Mouse (Mus musculus): ENCODE measurements at regions not wholly inside any gene's neighbourhood (a gene's known extent, or its start where the extent isn't known, plus 50 kb on each side); places are given as distances from the start of the nearest gene placed in this dataset.
A peak's percentile ranks its signal among the peaks of the same experiment; 100 is the strongest.

GRCm38 (mm10) chr6:14146394-14146793, 275.1 kb upstream of the 2610001J05Rik start:
- Histone ChIP-seq H3K4me3 (ENCODE audit: extremely low read depth, insufficient read depth, insufficient read length) (no peak overlapping the region), H3K36me3 (ENCODE audit: control insufficient read depth, insufficient read depth, low read length) (no peaks in the 10 kb centered on the region), H3K27me3 (ENCODE audit: control insufficient read depth, insufficient read depth, low read length) (no peaks in the 10 kb centered on the region), H3K4me1 (ENCODE audit: control insufficient read depth, insufficient read depth, insufficient read length) (no peaks in the 10 kb centered on the region), H3K27ac (ENCODE audit: insufficient read depth, low read length) (no peak overlapping the region)
- TF ChIP-seq POLR2A (IDR thresholded peaks at IDR 0.05; ENCODE audit: low read depth, low read length) (no peak), CTCF (IDR thresholded peaks at IDR 0.05; ENCODE audit: extremely low read depth, insufficient read depth, insufficient read length, insufficient replicate concordance) (no peak)
- no peak for DNase-seq (ENCODE audit: low read depth in 1 of 2, low spot score in 2 of 2)
- WGBS, result 88% methylated on average over 4 of the region's 4 CpGs

GRCm38 (mm10) chr6:14142107-14142751, 270.9 kb upstream of the 2610001J05Rik start:
- Histone ChIP-seq H3K4me1 (ENCODE audit: control insufficient read depth, insufficient read depth, insufficient read length) (no peaks in the 10 kb centered on the region), H3K36me3 (ENCODE audit: control insufficient read depth, insufficient read depth, low read length) (no peaks in the 10 kb centered on the region), H3K27me3 (ENCODE audit: control insufficient read depth, insufficient read depth, low read length) (no peaks in the 10 kb centered on the region), H3K4me3 (ENCODE audit: extremely low read depth, insufficient read depth, insufficient read length) (no peak overlapping the region), H3K27ac (ENCODE audit: insufficient read depth, low read length) (no peak overlapping the region)
- DNase-seq (ENCODE audit: low read depth in 1 of 2, low spot score in 2 of 2), result no peak
- 81% methylated on average over 8 of the region's 8 CpGs for WGBS
- TF ChIP-seq CTCF (IDR thresholded peaks at IDR 0.05; ENCODE audit: extremely low read depth, insufficient read depth, insufficient read length, insufficient replicate concordance) (no peak), POLR2A (IDR thresholded peaks at IDR 0.05; ENCODE audit: low read depth, low read length) (no peak)

- Histone ChIP-seq H3K27ac (ENCODE audit: insufficient read depth, low read length) (no peak overlapping the region), H3K36me3 (ENCODE audit: control insufficient read depth, insufficient read depth, low read length) (no peaks in the 10 kb centered on the region), H3K4me1 (ENCODE audit: control insufficient read depth, insufficient read depth, insufficient read length) (no peaks in the 10 kb centered on the region), H3K4me3 (ENCODE audit: extremely low read depth, insufficient read depth, insufficient read length) (no peak overlapping the region), H3K27me3 (ENCODE audit: control insufficient read depth, insufficient read depth, low read length) (no peaks in the 10 kb centered on the region)
- DNase-seq (ENCODE audit: low read depth in 1 of 2, low spot score in 2 of 2), result no peak
- WGBS, result 92% methylated on average over 1 of the region's 1 CpGs
- TF ChIP-seq POLR2A (IDR thresholded peaks at IDR 0.05; ENCODE audit: low read depth, low read length) (no peak), CTCF (IDR thresholded peaks at IDR 0.05; ENCODE audit: extremely low read depth, insufficient read depth, insufficient read length, insufficient replicate concordance) (no peak)
Observed at GRCm38 (mm10) chr6:14130392-14131144, 259.2 kb upstream of the 2610001J05Rik start.

- no peak overlapping the region for H3K4me3 ChIP-seq (ENCODE audit: extremely low read depth, insufficient read depth, insufficient read length)
- DNase-seq (ENCODE audit: low read depth in 1 of 2, low spot score in 2 of 2), result no peak
- H3K4me1 ChIP-seq (ENCODE audit: control insufficient read depth, insufficient read depth, insufficient read length), result no peaks in the 10 kb centered on the region
- H3K27me3 ChIP-seq (ENCODE audit: control insufficient read depth, insufficient read depth, low read length), result no peaks in the 10 kb centered on the region
- H3K27ac ChIP-seq (ENCODE audit: insufficient read depth, low read length), result no peak overlapping the region
- no peaks in the 10 kb centered on the region for H3K36me3 ChIP-seq (ENCODE audit: control insufficient read depth, insufficient read depth, low read length)
- TF ChIP-seq POLR2A (IDR thresholded peaks at IDR 0.05; ENCODE audit: low read depth, low read length), result no peak
Observed at GRCm38 (mm10) chr6:14129394-14129793, 258.1 kb upstream of the 2610001J05Rik start.

- Histone ChIP-seq H3K36me3 (ENCODE audit: control insufficient read depth, insufficient read depth, low read length) (no peaks in the 10 kb centered on the region), H3K4me1 (ENCODE audit: control insufficient read depth, insufficient read depth, insufficient read length) (no peaks in the 10 kb centered on the region), H3K27me3 (ENCODE audit: control insufficient read depth, insufficient read depth, low read length) (no peaks in the 10 kb centered on the region), H3K27ac (ENCODE audit: insufficient read depth, low read length) (no peak overlapping the region), H3K4me3 (ENCODE audit: extremely low read depth, insufficient read depth, insufficient read length) (no peak overlapping the region)
- no peak for TF ChIP-seq POLR2A (IDR thresholded peaks at IDR 0.05; ENCODE audit: low read depth, low read length)
- no peak for TF ChIP-seq CTCF (IDR thresholded peaks at IDR 0.05; ENCODE audit: extremely low read depth, insufficient read depth, insufficient read length, insufficient replicate concordance)
- WGBS, result 87% methylated on average over 3 of the region's 3 CpGs
- DNase-seq (ENCODE audit: low read depth in 1 of 2, low spot score in 2 of 2), result no peak
Observed at GRCm38 (mm10) chr6:14122311-14122710, 251.0 kb upstream of the 2610001J05Rik start.

- Histone ChIP-seq H3K27ac (ENCODE audit: insufficient read depth, low read length) (no peak overlapping the region), H3K4me3 (ENCODE audit: extremely low read depth, insufficient read depth, insufficient read length) (no peak overlapping the region), H3K4me1 (ENCODE audit: control insufficient read depth, insufficient read depth, insufficient read length) (no peaks in the 10 kb centered on the region), H3K36me3 (ENCODE audit: control insufficient read depth, insufficient read depth, low read length) (no peaks in the 10 kb centered on the region), H3K27me3 (ENCODE audit: control insufficient read depth, insufficient read depth, low read length) (no peaks in the 10 kb centered on the region)
- 58% methylated on average over 5 of the region's 5 CpGs for WGBS
- DNase-seq (ENCODE audit: low read depth in 1 of 2, low spot score in 2 of 2), result peak; percentile 32 to 76
- TF ChIP-seq POLR2A (IDR thresholded peaks at IDR 0.05; ENCODE audit: low read depth, low read length) (no peak), CTCF (IDR thresholded peaks at IDR 0.05; ENCODE audit: extremely low read depth, insufficient read depth, insufficient read length, insufficient replicate concordance) (no peak)
Observed at GRCm38 (mm10) chr6:14121479-14121878, 250.2 kb upstream of the 2610001J05Rik start.

GRCm38 (mm10) chr6:14094907-14095306, 223.6 kb upstream of the 2610001J05Rik start:
- H3K4me3 ChIP-seq (ENCODE audit: extremely low read depth, insufficient read depth, insufficient read length), result no peak overlapping the region
- 85% methylated on average over 1 of the region's 1 CpGs for WGBS
- no peak overlapping the region for H3K27ac ChIP-seq (ENCODE audit: insufficient read depth, low read length)
- no peaks in the 10 kb centered on the region for H3K36me3 ChIP-seq (ENCODE audit: control insufficient read depth, insufficient read depth, low read length)
- no peaks in the 10 kb centered on the region for H3K27me3 ChIP-seq (ENCODE audit: control insufficient read depth, insufficient read depth, low read length)
- no peak for TF ChIP-seq CTCF (IDR thresholded peaks at IDR 0.05; ENCODE audit: extremely low read depth, insufficient read depth, insufficient read length, insufficient replicate concordance)
- no peak for TF ChIP-seq POLR2A (IDR thresholded peaks at IDR 0.05; ENCODE audit: low read depth, low read length)
- no peaks in the 10 kb centered on the region for H3K4me1 ChIP-seq (ENCODE audit: control insufficient read depth, insufficient read depth, insufficient read length)
- DNase-seq (ENCODE audit: low read depth in 1 of 2, low spot score in 2 of 2), result no peak
